Mouse (Mus musculus) bone marrow, adult 2 months (tissue): Measurements from ENCODE around the gene Polr1e.
A peak's percentile ranks its signal among the peaks of the same experiment; 100 is the strongest.

Source experiments
- CTCF ChIP-seq: fragments of 200-500 bp; IDR thresholded peaks from 2 replicates; pipeline ENCODE4 v1.5.1; 2011; ENCODE audit warnings: low read length, control low read depth; ENCODE audit not compliant: control insufficient read depth, insufficient read depth
- POLR2A ChIP-seq: fragments of 200-500 bp; IDR thresholded peaks from 2 replicates; pipeline ENCODE4 v1.6.1; 2011; ENCODE audit warnings: low read depth, mild to moderate bottlenecking, control low read depth, low read length, borderline replicate concordance; ENCODE audit not compliant: control insufficient read depth

GRCm38 (mm10) chr4:44981280-44981973 is 37.0 kb upstream of the Polr1e start, which contains the start of gene Grhpr:
- TF ChIP-seq CTCF (no peak), POLR2A (peak; percentile 88; the same call in 1 of the 2 replicates)
